9 mouse cellular contexts compared by ENCODE assay signal in the genomic region with DNA sequence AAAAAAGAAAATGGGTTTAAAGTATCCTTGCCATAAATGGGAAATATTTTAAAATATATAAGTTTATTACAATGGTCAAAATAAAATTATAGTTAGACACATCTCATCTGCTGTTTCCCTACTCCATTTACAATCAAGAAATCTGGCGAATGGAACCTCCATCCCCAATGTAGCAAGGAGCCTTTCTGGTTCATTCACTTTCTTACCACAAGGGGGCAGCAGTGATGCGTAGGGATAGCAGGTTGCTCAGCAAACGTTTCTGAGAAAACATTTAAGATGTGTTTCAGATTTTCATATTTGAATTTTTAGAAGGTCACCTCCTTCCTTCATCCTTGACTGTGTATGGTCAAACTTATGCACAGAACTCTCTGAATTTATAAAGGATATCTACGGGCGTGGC. TPM values are rescaled to one million over a fixed set of nuclear protein-coding genes. Genes with fewer than 3 reads are reported as not detected.
DNase-seq lines count a peak whose midpoint lies in the region; ATAC-seq and TF ChIP-seq lines count a peak whose summit lies in the region.
"Had no signal": no experiment of that assay in that cellular context is flagged by ENCODE, and none has a peak within 500 bp of the region (broad histone marks: within the 10 kb centered on the region; RNA-seq: fewer than 3 reads in every experiment).

No protein-coding gene starts in this region.

- no peaks in the 10 kb centered on the region for H3K27me3 ChIP-seq in hindbrain, embryonic 14.5 days (ENCODE audit: control insufficient read depth, insufficient read depth, low read length)
- H3K27me3 ChIP-seq in hindbrain, embryonic 16.5 days (replicated peaks; ENCODE audit: control insufficient read depth, insufficient read depth, low read length), result no peaks in the 10 kb centered on the region
- H3K27me3 ChIP-seq in G1E (ENCODE audit: insufficient read depth, low read length), result no peaks in the 10 kb centered on the region
- H3K27me3 ChIP-seq: embryonic facial prominence, embryonic 15.5 days had no signal

- H3K4me1 ChIP-seq in hindbrain, embryonic 14.5 days (replicated peaks; ENCODE audit: control insufficient read depth, insufficient read depth, low read length), result no peaks in the 10 kb centered on the region
- no peaks in the 10 kb centered on the region for H3K4me1 ChIP-seq in hindbrain, embryonic 16.5 days (ENCODE audit: control insufficient read depth, insufficient read depth, low read depth, low read length)
- peaks cover 6% of the 10 kb centered on the region for H3K4me1 ChIP-seq in G1E (ENCODE audit: insufficient read depth, low read depth, low read length)
- H3K4me1 ChIP-seq: embryonic facial prominence, embryonic 15.5 days had no signal

- no peak overlapping the region for H3K27ac ChIP-seq in hindbrain, embryonic 14.5 days
- H3K27ac ChIP-seq in hindbrain, embryonic 16.5 days (ENCODE audit: low read depth, low read length), result no peak overlapping the region
- H3K27ac ChIP-seq: embryonic facial prominence, embryonic 15.5 days had no signal

- 39% methylated on average over 5 of the region's 5 CpGs for WGBS in hindbrain, embryonic 14.5 days
- WGBS in hindbrain, embryonic 16.5 days, result 43% methylated on average over 5 of the region's 5 CpGs

- peak; percentile 96 for DNase-seq in hindbrain, embryonic 14.5 days (ENCODE audit: low spot score)
- peak; percentile 25 for DNase-seq in G1E (ENCODE audit: low spot score)
- DNase-seq in cerebellum, adult 18-20 months, result peak; percentile 55 to 61
- peak; percentile 57 to 84 for DNase-seq in left cerebral cortex, postnatal 14 days (ENCODE audit: low spot score in 2 of 2)
- DNase-seq in retina, adult 2 months (ENCODE audit: low read depth, low spot score), result peak; percentile 36
- DNase-seq in yolk sac, embryonic 10.5 days (ENCODE audit: low spot score), result peak; percentile 63

- no peak overlapping the region for H3K4me2 ChIP-seq in hindbrain, embryonic 14.5 days (replicated peaks)
- no peak overlapping the region for H3K4me2 ChIP-seq in hindbrain, embryonic 16.5 days (ENCODE audit: low read length)
- H3K4me2 ChIP-seq: embryonic facial prominence, embryonic 15.5 days had no signal

- no peak overlapping the region for H3K4me3 ChIP-seq in hindbrain, embryonic 14.5 days (replicated peaks; ENCODE audit: low read length)
- H3K4me3 ChIP-seq in hindbrain, embryonic 16.5 days (ENCODE audit: low read length), result no peak overlapping the region
- H3K4me3 ChIP-seq in G1E (ENCODE audit: low read depth, low read length), result no peak overlapping the region
- H3K4me3 ChIP-seq: embryonic facial prominence, embryonic 15.5 days had no signal

- no peaks in the 10 kb centered on the region for H3K36me3 ChIP-seq in hindbrain, embryonic 14.5 days (replicated peaks; ENCODE audit: control insufficient read depth, insufficient read depth)
- H3K36me3 ChIP-seq in hindbrain, embryonic 16.5 days (ENCODE audit: control insufficient read depth, insufficient read depth, low read length), result no peaks in the 10 kb centered on the region
- H3K36me3 ChIP-seq in G1E (replicated peaks), result no peaks in the 10 kb centered on the region
- H3K36me3 ChIP-seq: embryonic facial prominence, embryonic 15.5 days had no signal

- intact Hi-C loops in left cerebral cortex, postnatal 14 days (cut with DNase I), result loop anchor here (5.0 kb wide), 2 partner anchors 135 to 525 kb away; no protein-coding TSS in a partner anchor

- no peak overlapping the region for H3K9ac ChIP-seq in hindbrain, embryonic 14.5 days
- H3K9ac ChIP-seq in hindbrain, embryonic 16.5 days (ENCODE audit: low read depth, low read length), result no peak overlapping the region
- H3K9ac ChIP-seq: embryonic facial prominence, embryonic 15.5 days had no signal

- H3K9me3 ChIP-seq in hindbrain, embryonic 14.5 days (ENCODE audit: control insufficient read depth, low read length), result no peaks in the 10 kb centered on the region
- 0 out of 2 replicates have a peak, but pooled peaks cover 2% of the 10 kb centered on the region for H3K9me3 ChIP-seq in hindbrain, embryonic 16.5 days (ENCODE audit: control insufficient read depth, low read length)
- H3K9me3 ChIP-seq in G1E (replicated peaks), result no peaks in the 10 kb centered on the region
- H3K9me3 ChIP-seq: embryonic facial prominence, embryonic 15.5 days had no signal

- ATAC-seq in hindbrain, embryonic 14.5 days (ENCODE audit: low FRiP score), result no peak
- ATAC-seq in hindbrain, embryonic 16.5 days, result no peak
- no peak for ATAC-seq in G1E (ENCODE audit: extremely low read depth, insufficient number of reproducible peaks, low FRiP score, poor library complexity, severe bottlenecking)
- ATAC-seq in frontal cortex, adult (ENCODE audit: low TSS enrichment), result peak; percentile 80

- TF ChIP-seq CTCF in G1E (IDR thresholded peaks at IDR 0.05; ENCODE audit: low read depth, low read length), result peak; percentile 57

RNA-seq across cellular contexts. Expression of gene Cpb2, which starts 45.1 kb away (rescaled TPM):
- polyA plus RNA-seq in hindbrain, embryonic 14.5 days (2014; fragmentation: Nextera tagmentation; extraction: Ambion mirVana), result 0.17 TPM in 1 of 2 replicates, not detected in the other
- polyA plus RNA-seq in hindbrain, embryonic 16.5 days (2015; fragmentation: Nextera tagmentation; extraction: Ambion mirVana), result 0.14 TPM in 1 of 2 replicates, not detected in the other
- not detected in 2 replicates for total RNA-seq in G1E (2014; fragmentation: Nextera tagmentation)
- not detected in 2 replicates for total RNA-seq in G1E (2017)
- polyA plus RNA-seq in G1E (2012), result not detected in 2 replicates
- not detected for total RNA-seq in left cerebral cortex, postnatal 14 days (2021)
- polyA plus RNA-seq: embryonic facial prominence, embryonic 15.5 days had no signal

Comparison
In these comparisons a context has a peak if more than half of its experiments do, and no peak if none do; other contexts are left out.
1. DNase-seq: peak in every context shown above with its lines; median percentile 96 in hindbrain, embryonic 14.5 days; 70 in left cerebral cortex, postnatal 14 days; 63 in yolk sac, embryonic 10.5 days; 58 in cerebellum, adult 18-20 months; 36 in retina, adult 2 months; 25 in G1E.